Mouse (Mus musculus) lung, embryonic 14.5 days (tissue): ENCODE data around the gene Vmn2r55. TPM values are rescaled to one million over a fixed set of nuclear protein-coding genes. Genes with fewer than 3 reads are reported as not detected.
"Not testable (repeated sequence)": the region's sequence is repeated elsewhere in the genome, so short reads cannot be mapped to it uniquely, and the experiment has no call there.

ENCODE experiments used
- ATAC-seq: fragments of 200-750 bp; cut with Nextera tagmentation; 2 replicates; pipeline ENCODE4 v1.8.0; 2017; ENCODE audit warnings: mild to moderate bottlenecking, moderate TSS enrichment, moderate library complexity; ENCODE audit not compliant: insufficient read depth
- DNase-seq: peaks from one replicate; pipeline ENCODE4 v3.0.0-alpha.2; 2015
- H3K27ac ChIP-seq: fragments of 300-500 bp; sonication (generic); 2 replicates; pipeline ENCODE4 v1.5.1; 2014; ENCODE audit warnings: low read depth, mild to moderate bottlenecking, moderate library complexity
- H3K27me3 ChIP-seq: fragments of 300-500 bp; sonication (generic); 2 replicates; pipeline ENCODE4 v1.6.1; 2014; ENCODE audit warnings: low read length, control low read depth; ENCODE audit not compliant: insufficient read depth
- H3K36me3 ChIP-seq: fragments of 300-500 bp; sonication (generic); 2 replicates; pipeline ENCODE4 v1.6.1; 2014; ENCODE audit warnings: control low read depth; ENCODE audit not compliant: insufficient read depth
- H3K4me1 ChIP-seq: fragments of 300-500 bp; sonication (generic); 2 replicates; pipeline ENCODE4 v1.6.1; 2014; ENCODE audit warnings: antibody characterized with exemption, control low read depth; ENCODE audit not compliant: insufficient read depth
- H3K4me2 ChIP-seq: fragments of 300-500 bp; sonication (generic); 2 replicates; pipeline ENCODE4 v1.6.1; 2014; ENCODE audit warnings: mild to moderate bottlenecking
- H3K4me3 ChIP-seq: fragments of 300-500 bp; sonication (generic); 2 replicates; pipeline ENCODE4 v1.5.1; 2014; ENCODE audit warnings: low read depth, low read length
- H3K9ac ChIP-seq: fragments of 300-500 bp; sonication (generic); 2 replicates; pipeline ENCODE4 v1.6.1; 2014
- H3K9me3 ChIP-seq: fragments of 300-500 bp; sonication (generic); 2 replicates; pipeline ENCODE4 v1.6.1; 2016; ENCODE audit warnings: low read depth, low read length, control low read depth
- CTCF ChIP-seq: IDR thresholded peaks from 2 replicates; pipeline ENCODE4 v1.5.1; 2016; ENCODE audit warnings: antibody characterized with exemption, low read depth
- WGBS: fragments of 180-500 bp; shearing (Covaris S2); extraction: QIAGEN DNeasy Blood & Tissue Kit; methylation state at CpG from one replicate; pipeline ENCODE4 v1.1.7; 2014; 5-methylcytosine and 5-hydroxymethylcytosine counted together
- polyA plus RNA-seq: library from polyadenylated mRNA; unstranded; fragments of >200 nt; fragmentation: Nextera tagmentation; extraction: Ambion mirVana; gene quantifications from 2 replicates; pipeline ENCODE4 v1.2.1, GENCODE M21; 2014

Gene Vmn2r55
- polyA plus RNA-seq, result not detected in 2 replicates

DNA sequence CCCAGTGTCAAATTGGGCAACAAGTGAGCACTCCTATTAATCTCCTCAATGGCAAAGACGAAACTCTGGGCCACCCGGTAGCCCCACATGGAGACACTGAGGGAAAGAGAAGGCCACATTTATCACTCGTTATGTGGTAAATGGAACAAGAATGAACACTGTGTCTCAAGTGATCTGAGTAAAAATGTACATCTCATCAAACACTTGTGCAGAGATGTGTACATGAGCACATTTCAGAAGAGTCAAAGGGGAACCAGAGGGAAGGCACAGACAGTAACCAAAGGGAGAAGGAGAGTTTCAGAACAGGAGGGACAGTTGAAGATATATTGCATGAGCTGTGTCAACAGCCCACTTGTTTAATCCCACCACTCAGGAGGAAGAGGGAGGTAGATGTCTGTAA lies at the start of gene Vmn2r55:
Gene Vmn2r55 (minus strand): TSS at position 101 of the 400 bp plus-strand sequence.
- H3K9ac ChIP-seq, H3K4me3 ChIP-seq, H3K9me3 ChIP-seq, H3K4me1 ChIP-seq, H3K27ac ChIP-seq, ATAC-seq, H3K27me3 ChIP-seq, DNase-seq, H3K4me2 ChIP-seq, H3K36me3 ChIP-seq: not testable (repeated sequence)
- 87% methylated on average over 3 of the region's 3 CpGs for WGBS

DNA sequence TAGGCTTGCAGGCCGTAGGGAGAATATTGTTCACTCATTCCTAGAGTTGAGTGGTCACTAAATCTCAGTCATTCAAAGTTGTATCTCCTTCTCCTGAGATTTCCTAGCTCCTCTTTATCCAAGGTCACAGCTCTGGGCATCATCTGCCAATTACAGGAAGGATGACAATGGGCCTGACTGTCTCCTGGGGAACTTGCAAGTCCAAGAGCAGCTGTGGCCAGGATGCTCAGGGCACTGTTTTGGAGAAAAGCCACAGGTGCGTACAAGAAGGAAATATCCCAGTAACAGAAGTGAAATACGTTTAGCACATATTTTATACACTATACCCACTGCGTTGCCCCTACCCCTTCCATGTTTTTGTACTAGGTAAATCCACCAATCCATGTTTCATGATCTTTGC lies 44.6 kb downstream of the Vmn2r55 start, which contains the start of gene Vmn2r54:
Gene Vmn2r54 (minus strand): TSS at position 101 of the 400 bp plus-strand sequence.
- H3K36me3 ChIP-seq, H3K4me3 ChIP-seq, H3K9me3 ChIP-seq, H3K9ac ChIP-seq, H3K4me1 ChIP-seq, H3K27ac ChIP-seq, ATAC-seq, H3K27me3 ChIP-seq, H3K4me2 ChIP-seq, DNase-seq: not testable (repeated sequence)
- WGBS, result 63% methylated on average over 3 of the region's 4 CpGs

DNA sequence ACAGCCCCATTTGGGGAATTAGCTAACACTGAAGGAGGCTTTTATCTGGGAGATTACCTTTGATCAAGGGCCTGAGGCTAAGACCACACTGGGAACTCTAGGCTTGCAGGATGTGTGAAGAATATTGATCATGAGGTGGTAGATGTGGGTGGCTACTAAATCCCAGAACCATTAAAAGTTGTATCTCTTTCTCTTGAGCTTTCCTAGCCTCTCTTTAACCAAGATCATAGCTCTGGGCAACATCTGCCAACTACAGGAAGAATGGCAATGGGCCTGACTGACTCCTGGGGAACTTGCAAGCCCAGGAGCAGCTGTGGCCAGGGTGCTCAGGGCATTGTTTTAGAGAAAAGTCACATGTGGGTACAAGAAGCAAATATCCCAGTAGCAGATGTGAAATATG lies 76.1 kb downstream of the Vmn2r55 start, which contains the start of gene Vmn2r53:
Gene Vmn2r53 (minus strand): TSS at position 101 of the 400 bp plus-strand sequence.
- no peak for ATAC-seq
- no peaks in the 10 kb centered on the region for H3K36me3 ChIP-seq

More for the DNA sequence above, 76.1 kb downstream of the Vmn2r55 start, which contains the start of gene Vmn2r53:
- no peak within 1 kb of the TSS for H3K4me2 ChIP-seq
- DNase-seq, result no peak
- no peak within 1 kb of the TSS for H3K27ac ChIP-seq
- H3K27me3 ChIP-seq, result no peaks in the 10 kb centered on the region
- no peaks in the 10 kb centered on the region for H3K4me1 ChIP-seq
- no peak for TF ChIP-seq CTCF
- no peak within 1 kb of the TSS for H3K4me3 ChIP-seq
- H3K9ac ChIP-seq, result no peak within 1 kb of the TSS
- no peaks in the 10 kb centered on the region for H3K9me3 ChIP-seq

Other genes with a start within 250 kb of the Vmn2r55 start
- gene Zfp606, start 206.7 kb downstream of the Vmn2r55 start, polyA plus RNA-seq, result 27.6 and 28.9 TPM in 2 replicates
- not detected in 2 replicates for gene 2900092C05Rik, start 172.5 kb downstream of the Vmn2r55 start, polyA plus RNA-seq
- 0.01 TPM in 2 replicates for gene Vmn2r53, start 76.2 kb downstream of the Vmn2r55 start, polyA plus RNA-seq
- not detected in 2 replicates for gene Vmn2r54, start 44.7 kb downstream of the Vmn2r55 start, polyA plus RNA-seq
- gene Vmn2r56, start 50.0 kb upstream of the Vmn2r55 start, polyA plus RNA-seq, result not detected in 2 replicates
- gene Zscan18, start 118.6 kb upstream of the Vmn2r55 start, polyA plus RNA-seq, result 6.9 and 7.6 TPM in 2 replicates
- gene Zfp329, start 133.9 kb upstream of the Vmn2r55 start, polyA plus RNA-seq, result 14.6 and 16.3 TPM in 2 replicates
- gene Zfp110, start 149.8 kb upstream of the Vmn2r55 start, polyA plus RNA-seq, result 41.2 and 41.5 TPM in 2 replicates
- 4.3 and 4.7 TPM in 2 replicates for gene Zfp128, start 196.2 kb upstream of the Vmn2r55 start, polyA plus RNA-seq
- gene Zscan22, start 212.8 kb upstream of the Vmn2r55 start, polyA plus RNA-seq, result 22.2 and 23.4 TPM in 2 replicates
- 1,356 and 1,409 TPM in 2 replicates for gene Rps5, start 237.3 kb upstream of the Vmn2r55 start, polyA plus RNA-seq
- gene Rnf225, start 242.4 kb upstream of the Vmn2r55 start, polyA plus RNA-seq, result 0.73 and 0.97 TPM in 2 replicates